Mouse (Mus musculus): ENCODE data around the gene Phf24. TPM values are rescaled to one million over a fixed set of nuclear protein-coding genes. Genes with fewer than 3 reads are reported as not detected.
A peak's percentile ranks its signal among the peaks of the same experiment; 100 is the strongest.

Gene Phf24
- polyA plus RNA-seq (2011; ENCODE audit: insufficient read depth, insufficient read length, low read depth, missing spikeins): 0.10 TPM in 1 of 2 replicates, not detected in the other

GRCm38 (mm10) chr4:42916617-42917401 is at the start of gene Phf24:
Phf24 (plus strand) TSS chr4:42916660.
- Histone ChIP-seq H3K27ac (ENCODE audit: insufficient read depth, low read length) (no peak within 1 kb of the TSS), H3K9me3 (replicated peaks; ENCODE audit: control insufficient read depth, insufficient read depth, low read length, poor library complexity, severe bottlenecking) (no peaks in the 10 kb centered on the region), H3K4me3 (ENCODE audit: low read depth, low read length) (peak within 1 kb of the TSS; percentile 59), H3K27me3 (ENCODE audit: control insufficient read depth, insufficient read depth, low read length, poor library complexity, severe bottlenecking) (peaks cover 11% of the 10 kb centered on the region), H3K36me3 (ENCODE audit: control insufficient read depth, insufficient read depth, low read length, poor library complexity, severe bottlenecking) (no peaks in the 10 kb centered on the region), H3K9ac (ENCODE audit: low read depth, poor library complexity, severe bottlenecking) (peak within 1 kb of the TSS; percentile 71), H3K4me1 (ENCODE audit: control insufficient read depth, insufficient read depth, low read length) (no peaks in the 10 kb centered on the region)
- TF ChIP-seq CTCF (IDR thresholded peaks at IDR 0.05; ENCODE audit: low read depth, low read length) (no peak), POLR2A (IDR thresholded peaks at IDR 0.05; ENCODE audit: insufficient read depth, low read length) (no peak), EP300 (IDR thresholded peaks at IDR 0.05; ENCODE audit: insufficient read depth, low read depth, low read length) (no peak)

- no peak overlapping the region for H3K27ac ChIP-seq (ENCODE audit: insufficient read depth, low read length)
- H3K36me3 ChIP-seq (ENCODE audit: control insufficient read depth, insufficient read depth, low read length, poor library complexity, severe bottlenecking): no peaks in the 10 kb centered on the region
- H3K9me3 ChIP-seq (replicated peaks; ENCODE audit: control insufficient read depth, insufficient read depth, low read length, poor library complexity, severe bottlenecking): no peaks in the 10 kb centered on the region
- H3K4me3 ChIP-seq (ENCODE audit: low read depth, low read length): no peak overlapping the region
- TF ChIP-seq EP300 (IDR thresholded peaks at IDR 0.05; ENCODE audit: insufficient read depth, low read depth, low read length) (no peak), CTCF (IDR thresholded peaks at IDR 0.05; ENCODE audit: low read depth, low read length) (no peak), POLR2A (IDR thresholded peaks at IDR 0.05; ENCODE audit: insufficient read depth, low read length) (no peak)
- no peaks in the 10 kb centered on the region for H3K27me3 ChIP-seq (ENCODE audit: control insufficient read depth, insufficient read depth, low read length, poor library complexity, severe bottlenecking)
- no peak overlapping the region for H3K9ac ChIP-seq (ENCODE audit: low read depth, poor library complexity, severe bottlenecking)
- H3K4me1 ChIP-seq (ENCODE audit: control insufficient read depth, insufficient read depth, low read length): no peaks in the 10 kb centered on the region
These were observed 49.1 kb upstream of the Phf24 start for GRCm38 (mm10) chr4:42867390-42867789.

GRCm38 (mm10) chr4:42868193-42868592 is 48.3 kb upstream of the Phf24 start:
- Histone ChIP-seq H3K9me3 (replicated peaks; ENCODE audit: control insufficient read depth, insufficient read depth, low read length, poor library complexity, severe bottlenecking) (no peaks in the 10 kb centered on the region), H3K36me3 (ENCODE audit: control insufficient read depth, insufficient read depth, low read length, poor library complexity, severe bottlenecking) (no peaks in the 10 kb centered on the region)

DNA sequence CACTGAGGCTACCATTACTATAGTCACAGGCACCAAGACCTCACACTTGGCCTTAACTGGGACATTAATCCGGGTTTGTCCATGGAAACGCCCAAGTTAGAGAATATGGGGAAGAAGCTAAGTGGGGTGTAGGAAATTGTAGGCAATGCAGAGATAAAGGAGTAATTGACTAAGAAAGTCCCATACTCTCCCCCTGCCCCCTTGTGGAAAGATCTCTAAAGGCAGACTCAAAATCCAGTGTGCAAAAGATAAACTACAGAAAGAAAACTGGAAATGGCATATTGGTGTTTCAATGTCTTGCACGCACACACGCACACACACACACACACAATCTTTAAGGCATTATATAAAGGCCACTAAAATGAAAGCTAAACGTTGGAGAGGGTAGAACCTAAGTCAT is 45.7 kb upstream of the Phf24 start:
- no peaks in the 10 kb centered on the region for H3K36me3 ChIP-seq (ENCODE audit: control insufficient read depth, insufficient read depth, low read length, poor library complexity, severe bottlenecking)
- TF ChIP-seq EP300 (IDR thresholded peaks at IDR 0.05; ENCODE audit: insufficient read depth, low read depth, low read length) (no peak), POLR2A (IDR thresholded peaks at IDR 0.05; ENCODE audit: insufficient read depth, low read length) (no peak), CTCF (IDR thresholded peaks at IDR 0.05; ENCODE audit: low read depth, low read length) (no peak)
- no peaks in the 10 kb centered on the region for H3K4me1 ChIP-seq (ENCODE audit: control insufficient read depth, insufficient read depth, low read length)

More at GRCm38 (mm10) chr4:42868193-42868592, 48.3 kb upstream of the Phf24 start:
- Histone ChIP-seq H3K27ac (ENCODE audit: insufficient read depth, low read length) (no peak overlapping the region), H3K4me3 (ENCODE audit: low read depth, low read length) (no peak overlapping the region), H3K9ac (ENCODE audit: low read depth, poor library complexity, severe bottlenecking) (no peak overlapping the region), H3K27me3 (ENCODE audit: control insufficient read depth, insufficient read depth, low read length, poor library complexity, severe bottlenecking) (no peaks in the 10 kb centered on the region), H3K4me1 (ENCODE audit: control insufficient read depth, insufficient read depth, low read length) (no peaks in the 10 kb centered on the region)
- no peak for TF ChIP-seq CTCF (IDR thresholded peaks at IDR 0.05; ENCODE audit: low read depth, low read length)

DNA sequence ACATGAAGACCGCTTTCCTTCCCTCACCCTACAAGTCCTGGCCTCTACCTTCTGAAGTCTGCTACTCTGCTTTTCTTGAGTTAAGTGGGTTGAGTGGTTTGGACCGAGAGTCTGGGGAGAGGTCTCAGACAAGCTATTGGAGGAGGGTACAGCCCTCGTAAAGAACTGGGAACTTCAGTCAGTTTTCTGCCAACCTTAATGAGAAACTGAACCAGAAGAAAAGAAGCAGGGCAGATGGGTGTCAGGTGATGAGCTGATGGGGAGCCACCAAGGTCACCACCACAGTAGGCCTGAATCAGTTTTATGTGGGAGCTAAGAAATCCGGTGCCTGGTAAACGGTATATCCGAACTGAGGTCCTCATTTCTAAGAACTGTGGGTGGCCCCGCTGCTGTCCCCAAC is 44.3 kb upstream of the Phf24 start:
- Histone ChIP-seq H3K4me1 (ENCODE audit: control insufficient read depth, insufficient read depth, low read length) (no peaks in the 10 kb centered on the region), H3K36me3 (ENCODE audit: control insufficient read depth, insufficient read depth, low read length, poor library complexity, severe bottlenecking) (no peaks in the 10 kb centered on the region), H3K27ac (ENCODE audit: insufficient read depth, low read length) (no peak overlapping the region), H3K27me3 (ENCODE audit: control insufficient read depth, insufficient read depth, low read length, poor library complexity, severe bottlenecking) (no peaks in the 10 kb centered on the region), H3K9me3 (replicated peaks; ENCODE audit: control insufficient read depth, insufficient read depth, low read length, poor library complexity, severe bottlenecking) (no peaks in the 10 kb centered on the region), H3K9ac (ENCODE audit: low read depth, poor library complexity, severe bottlenecking) (no peak overlapping the region), H3K4me3 (ENCODE audit: low read depth, low read length) (no peak overlapping the region)
- TF ChIP-seq POLR2A (IDR thresholded peaks at IDR 0.05; ENCODE audit: insufficient read depth, low read length): no peak
- TF ChIP-seq CTCF (IDR thresholded peaks at IDR 0.05; ENCODE audit: low read depth, low read length): no peak
- no peak for TF ChIP-seq EP300 (IDR thresholded peaks at IDR 0.05; ENCODE audit: insufficient read depth, low read depth, low read length)

More for the DNA sequence above, 45.7 kb upstream of the Phf24 start:
- H3K9me3 ChIP-seq (replicated peaks; ENCODE audit: control insufficient read depth, insufficient read depth, low read length, poor library complexity, severe bottlenecking): no peaks in the 10 kb centered on the region
- no peak overlapping the region for H3K27ac ChIP-seq (ENCODE audit: insufficient read depth, low read length)
- no peaks in the 10 kb centered on the region for H3K27me3 ChIP-seq (ENCODE audit: control insufficient read depth, insufficient read depth, low read length, poor library complexity, severe bottlenecking)
- no peak overlapping the region for H3K9ac ChIP-seq (ENCODE audit: low read depth, poor library complexity, severe bottlenecking)
- H3K4me3 ChIP-seq (ENCODE audit: low read depth, low read length): no peak overlapping the region

DNA sequence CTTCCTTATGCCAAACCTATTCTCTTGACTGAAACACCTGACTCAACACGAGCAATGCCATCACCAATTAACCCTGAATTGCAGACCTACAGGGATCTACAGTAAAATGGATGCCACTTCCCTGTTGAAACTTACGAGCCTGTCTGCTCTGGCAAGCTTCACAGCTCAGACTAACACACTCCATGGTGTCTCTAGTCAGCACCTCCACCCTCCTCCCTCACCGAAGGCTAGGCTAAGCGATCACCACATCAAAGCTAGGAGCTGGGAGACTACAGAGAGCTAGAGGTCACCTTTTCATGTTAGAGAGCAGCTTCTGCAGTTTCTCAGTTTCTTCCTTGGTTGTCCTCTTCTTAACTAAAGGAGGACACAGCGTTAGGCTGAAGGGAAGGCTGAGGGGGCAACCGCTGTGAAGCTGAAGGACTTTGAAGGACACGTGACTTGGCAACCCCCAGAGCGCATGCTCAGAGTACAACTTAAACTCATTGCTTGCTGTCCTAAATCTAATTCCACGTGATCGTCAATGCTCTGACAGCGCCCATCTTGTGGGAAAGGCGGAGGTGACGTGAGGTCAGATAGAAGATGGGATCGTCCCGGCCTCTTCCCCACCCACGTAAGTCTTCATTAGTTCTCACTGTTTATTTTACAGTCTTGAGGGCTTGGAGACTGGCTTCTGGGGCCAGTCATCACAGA is 43.6 kb upstream of the Phf24 start:
- H3K27ac ChIP-seq (ENCODE audit: insufficient read depth, low read length): no peak overlapping the region
- no peak overlapping the region for H3K9ac ChIP-seq (ENCODE audit: low read depth, poor library complexity, severe bottlenecking)
- no peak overlapping the region for H3K4me3 ChIP-seq (ENCODE audit: low read depth, low read length)
- no peaks in the 10 kb centered on the region for H3K9me3 ChIP-seq (replicated peaks; ENCODE audit: control insufficient read depth, insufficient read depth, low read length, poor library complexity, severe bottlenecking)
- no peaks in the 10 kb centered on the region for H3K27me3 ChIP-seq (ENCODE audit: control insufficient read depth, insufficient read depth, low read length, poor library complexity, severe bottlenecking)
- no peaks in the 10 kb centered on the region for H3K4me1 ChIP-seq (ENCODE audit: control insufficient read depth, insufficient read depth, low read length)
- TF ChIP-seq CTCF (IDR thresholded peaks at IDR 0.05; ENCODE audit: low read depth, low read length) (no peak), EP300 (IDR thresholded peaks at IDR 0.05; ENCODE audit: insufficient read depth, low read depth, low read length) (no peak), POLR2A (IDR thresholded peaks at IDR 0.05; ENCODE audit: insufficient read depth, low read length) (no peak)
- no peaks in the 10 kb centered on the region for H3K36me3 ChIP-seq (ENCODE audit: control insufficient read depth, insufficient read depth, low read length, poor library complexity, severe bottlenecking)

All from ES-Bruce4 (cell line).